Mouse (Mus musculus) adrenal gland, postnatal 36 days (tissue): ENCODE measurements around the gene Rnf181. TPM values are rescaled to one million over a fixed set of nuclear protein-coding genes. Genes with fewer than 3 reads are reported as not detected.
A peak's percentile ranks its signal among the peaks of the same experiment; 100 is the strongest.

Experiments used
- DNase-seq, 2 experiments: peaks; one replicate each; pipeline ENCODE4 v3.0.0; 2021; ENCODE audit warnings: mixed read lengths in 1 of 2
- total RNA-seq, 2 experiments: library from RNA; stranded (reverse); gene quantifications; 2 replicates each; pipeline ENCODE4 v1.2.3; 2021

The Rnf181 gene
- total RNA-seq, 2 experiments from 2014 or later: 258 to 471 TPM

DNA sequence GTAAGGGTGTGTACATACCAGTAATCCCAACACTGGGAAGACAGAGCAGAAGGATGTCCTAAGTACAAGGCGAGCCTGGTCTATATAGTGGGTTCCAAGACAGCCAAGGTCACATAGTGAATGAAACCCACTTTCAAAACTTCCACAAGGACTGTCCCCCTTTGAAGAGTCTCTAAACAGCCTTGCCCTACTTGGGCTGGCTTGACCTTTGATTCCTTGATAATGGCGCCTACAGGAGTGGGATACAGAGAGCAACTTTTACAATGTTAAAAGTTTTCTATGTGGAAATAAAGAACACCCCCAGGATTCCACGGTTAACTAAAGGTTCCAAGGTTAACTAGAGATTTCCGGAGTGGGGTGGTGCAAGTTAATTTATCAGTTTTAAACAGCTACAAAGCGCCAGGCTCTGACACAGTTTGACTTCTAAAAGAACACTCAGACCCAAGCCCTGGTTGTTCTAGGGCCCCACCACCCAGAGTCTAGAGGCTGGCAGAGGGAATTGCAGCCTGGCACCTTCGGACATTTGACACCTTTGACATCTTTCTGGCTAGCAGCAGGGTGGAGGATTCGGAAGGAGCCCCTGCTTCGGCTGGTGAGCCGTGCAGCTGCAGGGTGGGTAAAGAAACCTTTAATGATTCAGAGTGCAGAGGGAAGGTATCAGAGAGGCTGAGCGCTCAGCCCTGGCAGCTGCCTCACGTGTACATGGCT, 6.7 kb downstream of the Rnf181 start:
- no peak for DNase-seq

DNA sequence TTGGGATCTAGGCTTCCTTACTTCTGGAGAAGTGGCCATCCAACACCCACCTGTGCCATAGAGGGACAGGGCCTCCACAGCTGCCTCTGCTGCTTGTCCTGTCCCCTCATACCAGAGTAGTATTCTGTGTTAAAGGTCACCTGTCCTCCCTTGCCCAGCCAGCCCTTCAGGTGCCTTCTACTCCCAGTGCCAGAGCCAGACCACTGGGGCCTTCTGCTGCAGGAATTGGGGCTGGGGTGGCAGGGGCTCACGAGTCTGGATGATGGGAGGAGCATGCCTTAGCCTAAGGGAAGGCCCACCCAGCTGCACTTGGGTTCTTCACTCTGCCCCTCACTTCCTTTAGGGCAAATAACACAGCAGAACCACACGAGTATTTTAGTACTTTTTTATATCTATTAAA, 7.4 kb downstream of the Rnf181 start:
- no peak for DNase-seq

DNA sequence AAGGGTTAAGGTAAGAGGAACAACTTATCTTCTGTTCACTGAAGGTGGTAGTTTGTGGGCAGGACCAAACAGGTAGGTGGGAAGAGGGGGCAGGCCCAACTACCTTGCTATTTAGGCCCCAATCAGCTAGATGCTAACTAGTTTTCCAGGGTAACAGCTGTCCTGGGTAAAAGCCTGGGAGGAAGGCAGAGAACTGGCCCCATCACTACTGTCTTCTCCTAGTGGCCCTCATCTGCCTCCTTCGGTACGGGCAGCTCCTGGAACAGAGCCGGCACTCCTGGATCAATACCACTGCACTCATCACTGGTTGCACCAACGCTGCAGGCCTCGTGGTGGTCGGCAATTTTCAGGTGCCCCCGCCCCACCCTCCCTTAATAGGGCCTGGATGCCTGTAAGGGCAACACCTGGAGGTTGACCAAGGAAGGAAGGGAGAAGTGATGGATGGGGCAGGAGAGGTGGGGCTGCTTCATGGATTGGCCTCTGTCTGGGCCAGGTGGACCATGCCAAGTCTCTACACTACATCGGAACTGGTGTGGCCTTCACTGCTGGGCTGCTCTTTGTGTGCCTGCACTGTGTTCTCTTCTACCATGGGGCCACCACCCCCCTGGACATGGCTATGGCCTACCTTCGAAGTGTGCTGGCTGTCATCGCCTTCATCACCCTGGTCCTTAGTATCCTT, 8.5 kb downstream of the Rnf181 start:
- peak in 1 of 2 experiments; percentile 9 for DNase-seq

DNA sequence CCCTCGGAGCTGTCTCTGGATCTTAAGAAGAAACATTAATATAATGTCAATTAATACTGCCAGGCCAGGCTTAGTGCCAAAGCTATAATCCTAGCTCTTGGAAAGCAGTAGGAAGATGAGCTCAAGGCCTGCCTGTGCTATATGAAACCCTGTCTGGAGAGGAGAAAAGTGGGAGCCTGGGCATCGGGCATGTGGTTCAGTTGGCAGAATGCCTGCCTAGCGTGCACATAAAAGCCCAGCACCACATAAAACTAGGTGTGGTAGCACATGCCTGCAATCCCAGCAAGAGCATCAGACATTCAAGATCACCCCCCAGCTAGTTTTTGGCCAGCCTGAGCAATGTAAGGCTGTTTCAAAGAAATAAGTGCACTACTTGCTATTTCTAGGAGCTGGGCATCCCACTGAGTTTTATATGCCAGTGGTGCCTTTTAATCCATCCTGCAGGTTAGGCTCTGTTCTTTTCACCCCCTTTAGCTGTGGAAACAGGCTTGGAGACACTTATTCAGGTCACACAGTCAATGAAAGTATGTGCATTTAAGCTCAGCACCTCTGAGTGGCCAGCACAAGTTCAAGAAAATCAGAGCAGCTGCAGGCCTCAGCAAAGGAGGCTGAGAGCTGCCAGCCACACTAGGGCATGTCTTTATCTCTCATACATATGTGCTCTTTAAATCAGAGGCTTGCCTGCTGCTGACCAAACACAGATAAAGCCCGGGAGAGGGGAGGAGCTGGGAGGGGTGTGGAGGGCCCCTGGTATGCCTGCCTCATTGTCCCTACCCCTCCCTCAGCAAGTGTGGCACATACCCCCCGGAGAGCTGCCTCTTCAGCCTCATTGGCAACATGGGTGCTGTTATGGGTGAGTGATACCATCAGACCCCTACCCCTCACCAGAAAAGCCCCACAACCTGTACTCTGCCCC, 9.3 kb downstream of the Rnf181 start:
- DNase-seq: no peak

DNA sequence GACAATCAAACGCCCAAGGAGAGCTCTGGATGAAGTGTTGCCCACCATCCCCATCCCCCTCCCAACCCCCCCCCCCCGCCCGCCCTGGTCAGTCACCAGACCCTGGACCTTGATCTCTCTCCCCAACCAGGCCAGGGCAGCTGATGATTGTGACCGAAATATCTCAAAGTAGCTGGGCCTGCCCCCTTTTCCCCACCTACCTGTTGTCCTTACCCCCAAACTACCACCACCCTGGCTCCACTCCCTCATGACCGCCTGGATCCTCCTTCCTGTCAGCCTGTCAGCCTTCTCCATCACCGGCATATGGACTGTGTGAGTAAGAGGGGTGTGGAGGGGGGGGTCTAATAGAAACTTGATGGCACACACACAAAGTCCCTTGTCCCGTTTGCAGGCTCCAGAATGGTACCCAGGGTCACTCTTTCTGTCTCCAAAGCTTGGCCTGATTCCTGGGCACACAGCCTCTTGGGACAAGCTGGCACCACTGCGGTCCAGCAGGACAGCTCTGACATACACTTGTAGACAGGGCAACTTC, 10.7 kb downstream of the Rnf181 start:
- peak; percentile 34 to 55 for DNase-seq

DNA sequence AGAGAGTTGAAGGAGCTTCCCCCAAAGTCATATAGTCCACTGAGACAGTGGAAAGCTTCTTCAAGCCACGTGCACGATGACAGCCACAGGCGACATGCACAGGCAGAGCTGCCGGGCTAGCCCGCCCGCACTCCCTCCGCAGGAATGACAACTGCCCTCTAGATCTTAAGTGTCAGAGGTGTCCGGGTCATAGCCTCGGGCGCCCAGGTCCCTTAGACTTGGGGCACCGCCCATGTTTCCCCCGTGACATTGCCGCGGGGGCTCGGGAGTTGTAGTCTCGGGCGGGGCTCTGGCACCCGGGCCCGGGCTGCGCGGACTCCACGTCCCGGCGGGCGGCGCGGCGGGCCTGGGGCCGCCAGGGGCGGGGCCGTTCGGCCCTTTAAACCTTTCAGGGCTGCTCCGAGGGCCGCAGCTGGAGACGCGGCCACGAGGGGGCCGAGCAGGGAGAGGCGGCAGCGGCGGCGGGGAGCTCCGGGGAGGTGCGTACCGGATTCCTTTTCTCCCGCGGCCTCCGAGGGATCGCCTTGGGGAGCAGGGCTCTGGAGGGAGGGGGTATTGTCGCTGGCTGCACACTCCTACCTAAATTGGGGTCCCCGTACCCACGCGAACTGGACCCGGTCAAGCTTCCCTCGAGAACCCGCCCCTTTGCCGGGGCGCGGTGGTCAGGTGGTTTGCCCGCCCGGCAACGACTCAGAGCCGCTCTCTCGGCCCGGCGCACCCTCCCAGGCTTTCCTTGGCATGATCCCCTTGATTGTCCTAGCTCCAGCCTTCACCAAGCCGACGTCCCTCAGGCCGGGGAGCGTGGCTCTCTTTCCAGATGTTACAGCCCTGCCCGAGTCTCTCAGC, 11.5 kb downstream of the Rnf181 start, which contains the start of gene Tmem150a:
Tmem150a (plus strand) TSS at position 382 of the 846 bp plus-strand sequence.
- DNase-seq: peak; percentile 90 to 93

DNA sequence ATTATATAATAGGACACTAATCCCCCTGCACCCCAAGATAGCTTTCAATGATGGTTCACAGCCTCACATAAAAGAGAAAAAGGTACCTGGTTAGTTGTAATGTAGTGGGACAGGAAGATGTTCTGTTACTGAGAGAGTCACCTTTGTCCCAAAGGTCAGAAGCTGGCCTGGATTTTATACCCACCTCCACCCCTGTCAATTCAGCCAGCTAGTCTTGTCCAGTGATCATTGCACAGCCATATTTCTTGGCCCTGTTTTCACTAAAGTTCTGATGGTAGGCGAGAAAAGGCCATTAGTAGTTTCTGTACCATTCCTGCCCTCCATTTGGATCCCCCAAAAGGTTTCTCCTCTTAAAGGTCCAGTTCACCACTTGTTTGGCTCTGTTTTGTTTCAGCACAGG, 12.7 kb downstream of the Rnf181 start:
- DNase-seq: no peak

DNA sequence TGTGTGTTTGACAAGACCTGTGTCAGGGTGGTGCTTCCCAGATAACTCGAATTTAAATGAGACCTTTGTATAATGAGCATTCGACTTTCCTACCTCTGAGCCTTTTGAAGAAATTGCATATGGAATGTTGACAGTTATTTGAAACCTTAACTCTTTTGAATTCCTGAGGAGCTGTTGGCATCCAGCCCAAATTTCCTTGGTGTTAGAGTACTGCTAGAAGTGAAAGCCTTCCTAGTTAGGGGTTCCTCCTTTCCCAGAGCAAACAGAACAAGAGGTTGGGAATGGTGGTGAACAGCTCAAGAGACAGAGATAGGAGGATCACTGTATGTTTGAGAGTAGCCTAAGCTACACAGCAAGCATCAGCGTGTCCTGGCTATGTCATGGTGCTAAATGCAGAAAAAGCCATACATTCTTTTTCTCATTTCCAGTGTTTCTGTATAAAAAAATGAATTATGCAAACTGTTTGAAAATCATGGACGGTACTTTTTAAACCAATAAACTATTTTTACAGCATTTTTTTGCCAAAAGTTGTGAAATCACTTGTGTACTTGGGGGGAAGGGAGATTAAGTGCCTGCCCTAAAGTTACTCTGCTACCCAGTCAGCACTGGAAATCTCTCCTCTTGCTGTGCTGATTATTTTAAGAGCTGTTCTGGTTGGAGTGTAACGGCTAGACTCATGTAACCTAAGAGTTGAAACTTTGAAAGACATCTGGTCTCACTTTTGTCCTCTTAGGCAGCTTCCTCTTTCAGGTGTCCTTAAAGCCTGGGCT, 13.9 kb downstream of the Rnf181 start:
- no peak for DNase-seq

DNA sequence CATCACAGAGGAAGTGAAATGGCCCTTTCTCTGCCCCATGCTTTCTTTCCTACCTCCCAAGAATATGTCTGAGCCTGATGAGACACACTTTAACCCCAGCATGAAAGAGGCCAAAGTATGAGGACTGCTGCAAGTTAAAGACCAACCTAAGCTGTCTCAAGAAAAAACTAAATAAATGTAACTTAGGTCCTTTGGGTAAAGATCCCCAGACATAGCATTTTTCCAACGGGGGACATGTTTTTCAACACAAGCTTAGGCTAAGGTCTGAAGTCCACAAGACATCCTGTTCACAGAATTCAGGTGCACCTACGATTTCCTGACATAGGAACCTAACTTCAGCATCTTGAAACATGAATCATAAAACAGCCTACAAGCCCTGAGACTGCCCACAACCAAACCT, 16.5 kb downstream of the Rnf181 start:
- DNase-seq: no peak

DNA sequence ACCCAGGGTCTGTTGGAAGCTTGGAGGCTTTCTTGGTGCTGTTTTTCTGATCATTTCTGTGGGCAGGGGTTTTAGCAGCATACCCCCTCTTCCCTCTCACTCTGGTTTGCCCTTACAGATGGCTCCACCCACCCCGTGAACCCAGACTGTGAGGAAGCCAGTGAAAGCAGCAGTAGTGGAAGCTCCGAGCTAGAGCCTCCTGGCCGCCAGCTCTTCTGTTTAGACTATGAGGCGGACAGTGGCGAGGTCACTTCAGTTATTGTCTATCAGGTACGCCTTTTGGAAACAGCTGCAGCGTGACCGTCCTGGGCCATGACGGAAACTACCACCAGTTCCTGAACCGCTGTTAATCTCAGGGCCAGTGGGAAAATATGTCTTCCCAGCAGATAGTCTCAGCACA, 18.3 kb downstream of the Rnf181 start:
- DNase-seq: peak in 1 of 2 experiments; percentile 18

DNA sequence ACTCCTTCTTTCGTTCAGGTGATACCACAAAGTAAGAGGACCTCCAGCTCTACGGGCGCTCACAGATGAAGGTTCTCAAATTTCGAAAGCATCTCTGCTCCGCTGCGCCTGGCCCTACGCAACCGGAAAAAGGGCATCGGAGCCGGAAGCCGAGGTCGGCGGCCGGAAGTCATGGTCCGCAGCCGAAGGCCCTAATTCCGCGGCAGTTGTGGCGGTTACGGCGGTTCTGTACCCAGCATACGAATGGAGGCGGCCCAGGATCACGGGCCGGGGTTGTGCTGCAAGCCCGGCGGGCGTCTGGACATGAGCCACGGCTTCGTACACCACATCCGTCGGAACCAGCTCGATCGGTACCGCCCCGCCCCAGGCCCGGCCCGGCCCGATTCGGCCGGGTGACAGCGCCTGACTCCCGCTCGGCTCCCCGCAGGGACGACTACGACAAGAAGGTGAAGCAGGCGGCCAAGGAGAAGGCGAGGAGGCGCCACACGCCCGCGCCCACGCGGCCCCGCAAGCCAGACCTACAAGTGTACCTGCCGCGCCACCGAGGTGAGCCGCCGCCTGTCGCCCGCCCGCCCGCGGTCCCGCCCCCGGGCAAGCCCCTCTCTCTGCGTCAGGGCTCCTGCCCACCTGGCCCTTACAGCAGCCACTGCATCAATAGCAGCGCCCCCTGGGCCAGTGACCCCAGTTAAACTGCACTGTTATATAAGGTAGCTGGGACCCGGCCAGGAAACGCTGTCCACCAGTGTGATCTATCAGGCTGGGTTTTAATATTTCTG, 19.4 kb downstream of the Rnf181 start, which contains the start of gene 0610030E20Rik:
0610030E20Rik (plus strand) TSS at position 152 of the 776 bp plus-strand sequence.
- peak; percentile 84 to 87 for DNase-seq

DNA sequence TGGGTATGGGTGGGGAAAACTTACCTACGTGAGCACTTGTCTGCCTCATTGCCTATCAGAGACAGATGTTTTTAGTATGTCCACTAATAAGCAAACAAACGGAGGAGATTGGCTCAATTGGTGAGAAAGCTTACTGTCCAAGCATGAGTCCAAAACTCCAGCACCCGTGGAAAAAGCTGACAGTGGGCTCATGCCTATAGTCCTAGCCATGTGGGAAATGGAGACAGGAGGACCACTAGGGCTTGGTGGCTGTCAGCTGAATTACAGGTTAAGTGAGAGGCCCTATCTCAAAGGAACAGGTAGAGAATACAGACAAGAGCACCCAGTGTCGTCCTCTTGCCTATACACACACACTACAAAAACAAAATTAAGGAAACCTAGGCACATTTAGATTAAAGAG, 20.5 kb downstream of the Rnf181 start:
- no peak for DNase-seq

DNA sequence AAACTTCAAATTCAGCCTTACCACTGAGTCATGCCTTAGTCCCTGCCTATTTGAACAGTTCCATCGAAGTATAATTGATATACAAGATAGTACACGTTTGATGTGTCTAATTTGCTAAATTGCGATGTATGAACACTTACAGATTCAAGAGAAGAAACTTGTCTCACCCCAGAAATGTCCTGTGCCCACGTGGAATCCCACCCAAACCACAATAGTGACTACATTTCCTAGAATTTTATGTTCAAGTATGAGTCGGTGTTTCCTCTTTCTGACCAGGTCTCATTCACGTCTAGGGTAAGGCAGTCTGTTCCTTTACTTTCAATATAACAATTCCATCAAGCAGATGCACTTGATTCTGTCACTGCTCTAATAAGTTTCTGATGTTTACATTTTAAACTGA, 21.1 kb downstream of the Rnf181 start:
- DNase-seq: no peak

DNA sequence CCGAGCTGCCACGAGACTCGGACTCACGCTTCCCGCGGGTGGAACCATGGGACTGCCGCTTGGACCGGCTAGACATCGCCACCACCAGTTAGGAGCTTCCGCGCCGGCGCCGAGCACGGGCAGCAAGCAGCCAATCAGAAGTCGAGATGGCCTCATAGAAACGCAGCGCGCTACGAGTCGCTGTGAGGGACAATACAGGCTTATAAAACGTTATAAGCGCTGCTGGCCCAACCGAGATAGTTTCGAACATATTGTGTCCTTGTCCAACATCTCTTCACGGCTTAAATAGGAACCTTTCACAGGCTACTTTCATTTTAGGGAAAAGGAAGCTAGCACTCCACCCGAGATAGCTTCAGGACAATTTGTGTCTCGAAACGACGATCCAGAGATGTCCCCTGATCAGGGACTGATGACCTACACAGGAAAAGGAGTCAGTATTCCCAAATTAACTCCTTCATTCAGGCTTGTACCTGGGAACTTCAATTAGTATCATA, 21.6 kb downstream of the Rnf181 start, which contains the start of gene Usp39:
Usp39 (minus strand) TSS at position 111 of the 494 bp plus-strand sequence.
- DNase-seq: peak; percentile 95

DNA sequence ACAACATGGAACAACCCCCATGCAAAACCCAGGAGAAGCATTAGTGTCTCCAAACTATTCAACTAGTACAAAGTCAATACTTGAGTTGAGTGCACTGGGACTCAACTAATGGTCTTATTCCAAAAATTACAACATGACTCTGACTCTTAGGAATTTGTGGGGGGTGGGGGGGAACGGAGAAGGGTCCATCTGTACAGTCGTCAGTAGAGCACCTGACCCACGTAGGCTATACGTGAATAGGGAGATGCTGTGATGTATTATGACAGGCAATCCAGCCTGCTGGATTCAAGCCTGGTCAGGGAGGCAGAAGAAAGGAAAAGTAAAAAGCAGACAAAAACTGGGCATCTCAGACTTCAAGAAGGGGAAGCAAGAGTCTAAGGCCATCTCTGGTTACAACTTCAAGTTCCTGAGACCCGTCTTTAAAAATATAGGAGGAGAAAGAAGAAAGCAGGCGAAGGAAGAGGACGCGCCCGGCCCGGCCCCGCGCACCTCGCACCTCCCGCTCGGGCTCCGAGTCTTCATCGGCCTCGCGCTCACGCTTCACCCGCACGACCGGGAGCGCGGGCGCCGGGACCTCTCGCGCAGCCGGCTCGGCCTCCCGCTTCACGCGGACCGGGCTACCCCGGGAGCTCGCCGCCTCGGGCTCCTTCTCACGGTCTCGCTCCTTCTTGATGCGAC, 22.2 kb downstream of the Rnf181 start:
- DNase-seq: no peak

DNA sequence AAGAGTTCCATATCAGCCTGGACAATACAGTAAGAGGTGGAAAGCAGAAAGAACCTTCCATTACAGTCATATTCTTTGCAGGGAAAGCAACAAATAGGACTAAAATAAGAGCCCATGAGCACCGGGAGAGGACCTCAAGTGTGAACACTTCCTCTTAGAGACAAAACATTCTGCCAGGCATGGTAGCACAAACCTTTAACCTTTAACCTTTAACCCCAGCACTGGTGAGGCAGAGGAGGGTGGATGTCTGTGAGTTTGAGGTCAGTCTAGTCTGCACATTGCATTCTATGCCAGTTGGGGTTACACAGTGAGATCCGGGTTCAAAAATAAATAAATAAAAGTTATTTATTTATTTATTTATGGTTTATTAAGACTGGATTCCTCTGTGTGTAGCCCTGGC, 26.3 kb downstream of the Rnf181 start:
- DNase-seq: no peak

DNA sequence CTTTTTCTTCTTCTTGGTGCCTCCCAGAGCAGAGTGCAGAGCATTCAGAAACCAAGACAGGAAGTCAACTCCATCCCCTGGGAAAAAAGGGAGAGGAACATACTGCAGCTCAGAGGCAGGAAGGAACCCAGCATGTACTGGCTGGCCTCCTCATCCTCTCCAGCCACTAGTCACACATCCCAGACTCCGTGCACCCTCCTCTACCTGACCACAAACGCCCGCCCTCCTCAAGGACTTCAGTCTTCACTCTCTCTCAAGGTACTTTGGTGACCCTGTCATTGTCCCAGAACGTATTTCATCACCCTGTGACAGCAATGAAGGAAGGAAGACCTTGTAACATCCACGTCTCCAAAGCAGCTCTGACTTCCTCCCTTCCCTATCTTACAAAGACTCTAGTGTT, 33.6 kb downstream of the Rnf181 start:
- DNase-seq: no peak

DNA sequence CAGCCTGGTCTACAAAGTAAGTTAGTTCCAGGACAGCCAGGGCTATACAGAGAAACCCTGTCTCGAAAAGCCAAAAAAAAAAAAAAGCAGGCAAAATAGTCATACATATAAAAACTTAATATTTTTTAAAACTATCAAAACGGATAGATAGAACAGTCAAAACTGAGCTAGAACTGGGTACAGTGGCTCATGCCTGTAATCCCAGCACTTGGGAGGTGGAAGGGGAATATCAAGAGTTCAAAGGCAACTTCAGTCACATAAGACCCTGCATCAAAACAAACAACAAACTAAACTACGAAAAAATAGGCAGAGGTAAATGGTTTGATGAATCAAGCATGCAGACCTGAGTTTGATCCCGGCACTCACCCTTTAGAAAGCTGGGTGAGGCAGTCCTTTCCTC, 36.6 kb downstream of the Rnf181 start:
- no peak for DNase-seq

DNA sequence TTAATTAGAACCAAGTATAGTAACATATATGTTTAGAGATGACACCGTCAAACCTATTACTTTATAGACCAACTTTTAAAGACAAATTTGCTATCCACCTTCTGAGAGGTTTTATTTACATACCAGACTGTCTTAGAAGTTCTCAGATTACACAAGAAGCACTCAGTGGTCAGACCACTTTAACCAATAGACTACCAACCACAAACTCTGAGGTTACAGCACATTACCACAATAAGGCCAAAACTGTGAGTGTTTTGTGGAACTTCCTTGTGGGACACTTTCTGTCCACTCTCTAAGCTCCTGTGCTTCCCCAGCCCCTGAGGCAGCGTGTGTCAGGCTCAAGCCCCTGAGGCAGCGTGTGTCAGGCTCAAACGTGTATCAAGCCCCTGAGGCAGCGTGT, 37.7 kb downstream of the Rnf181 start:
- DNase-seq: no peak
